Mouse (Mus musculus) liver, embryonic 14.5 days (tissue): Measurements from ENCODE around the gene Tsc22d3.

Experiments
- CTCF ChIP-seq: IDR thresholded peaks from 2 replicates; pipeline ENCODE4 v1.5.1; 2016; ENCODE audit warnings: antibody characterized with exemption, low read depth, control low read depth
- EP300 ChIP-seq: IDR thresholded peaks from 2 replicates; pipeline ENCODE4 v1.6.1; 2016; ENCODE audit warnings: antibody characterized with exemption, low read depth

DNA sequence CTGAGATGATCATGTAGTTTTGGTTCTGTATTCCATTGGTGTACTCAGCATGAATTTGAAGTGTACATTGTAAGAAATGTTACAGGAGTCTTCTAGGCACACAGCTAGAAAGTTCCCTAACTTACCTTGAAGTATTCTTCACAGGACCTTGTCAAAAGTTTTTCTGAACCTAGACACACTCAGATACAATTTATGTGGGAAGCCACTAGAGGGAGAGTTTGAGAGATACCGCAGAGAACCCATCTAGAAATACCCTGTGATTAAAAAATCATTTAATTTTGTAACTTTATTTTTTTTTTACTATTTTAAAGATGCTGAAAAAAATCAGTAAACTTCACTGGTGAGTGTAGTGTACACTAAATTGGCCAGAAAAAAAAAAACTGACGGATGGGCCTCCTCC is 39.1 kb upstream of the Tsc22d3 start:
- TF ChIP-seq EP300: no peak
- no peak for TF ChIP-seq CTCF
